Mouse (Mus musculus): ENCODE results near the gene Bola2. TPM values are rescaled to one million over a fixed set of nuclear protein-coding genes. Genes with fewer than 3 reads are reported as not detected.
"Not testable (repeated sequence)": the region's sequence is repeated elsewhere in the genome, so short reads cannot be mapped to it uniquely, and the experiment has no call there.

Gene Bola2
- polyA plus RNA-seq, 1 experiment from 2014 or later: 130 TPM

DNA sequence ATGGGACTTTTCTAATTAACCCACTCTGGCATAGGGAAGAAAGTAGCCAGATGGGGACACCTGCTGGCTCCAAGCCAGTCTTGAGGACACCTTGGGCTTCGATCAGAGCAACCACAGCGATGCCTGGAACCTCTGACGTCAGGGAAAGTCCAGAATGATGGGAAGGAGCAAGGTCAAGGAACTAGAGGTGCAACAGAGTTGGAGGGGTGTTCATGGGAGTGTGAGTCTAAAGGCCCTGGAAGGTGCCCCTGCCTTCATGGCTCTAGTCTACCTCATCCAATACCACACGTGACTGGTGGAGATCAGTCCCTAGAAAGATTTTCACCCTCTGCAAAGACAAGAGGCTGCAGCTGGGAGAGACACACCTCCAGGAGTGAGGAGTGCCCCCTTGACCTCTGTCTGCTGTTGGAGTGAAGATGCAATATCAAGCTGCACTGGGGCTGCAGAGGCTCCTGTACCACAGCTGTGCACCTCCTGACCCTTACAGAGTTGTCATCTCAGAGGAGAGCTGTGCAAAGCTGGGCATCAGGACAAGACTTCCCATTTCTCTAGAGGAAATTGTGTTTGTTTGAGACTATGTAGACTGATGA lies 18.5 kb upstream of the Bola2 start:
- WGBS: 81% methylated on average over 4 of the region's 4 CpGs
- H3K27ac ChIP-seq (replicated peaks; ENCODE audit: low read depth, low read length): no peak overlapping the region
- no peak for ATAC-seq (ENCODE audit: low read depth)

DNA sequence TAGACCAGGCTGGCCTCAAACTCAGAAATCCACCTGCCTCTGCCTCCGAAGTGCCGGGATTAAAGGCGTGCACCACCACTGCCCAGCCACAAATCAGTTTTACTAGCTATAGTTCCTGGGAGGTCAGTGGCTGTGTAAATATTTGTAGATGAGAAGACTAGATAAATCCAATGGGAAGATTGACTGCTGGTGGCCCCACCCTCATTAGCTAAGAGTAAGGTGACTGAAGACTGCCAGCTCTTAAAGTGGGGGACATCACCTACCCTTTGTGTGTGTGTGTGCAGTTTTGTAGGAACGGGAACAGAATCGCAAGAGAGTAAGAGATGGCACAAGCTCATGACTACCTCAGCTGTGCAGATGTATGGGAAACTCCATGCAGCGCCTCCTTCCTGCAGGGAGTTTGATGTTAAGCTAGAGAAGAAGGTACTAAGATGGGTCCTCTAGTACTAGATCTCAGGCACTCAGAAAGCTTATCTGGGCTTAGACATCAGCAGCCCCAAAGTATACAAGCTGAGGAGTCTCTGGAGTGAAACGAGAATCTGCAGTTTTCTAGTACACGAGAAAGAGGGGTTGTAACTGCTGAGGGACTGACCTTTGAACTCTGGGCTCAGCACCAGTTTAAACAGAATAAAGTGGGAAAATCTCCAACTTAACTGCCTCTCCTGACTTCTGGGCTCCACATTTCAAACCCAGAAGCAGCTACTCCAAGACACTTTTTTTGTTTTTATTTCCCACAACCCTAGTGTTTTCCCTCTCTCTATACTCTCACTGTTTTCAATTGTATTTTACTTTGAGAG lies 16.5 kb upstream of the Bola2 start:
- no peaks in the 10 kb centered on the region for H3K9me3 ChIP-seq (ENCODE audit: control insufficient read depth, low read length)
- H3K4me2 ChIP-seq (ENCODE audit: low read depth, low read length): no peak overlapping the region
- H3K27ac ChIP-seq (replicated peaks; ENCODE audit: low read depth, low read length): no peak overlapping the region
- no peaks in the 10 kb centered on the region for H3K27me3 ChIP-seq (replicated peaks; ENCODE audit: control insufficient read depth, insufficient read depth, low read length)
- no peak overlapping the region for H3K4me3 ChIP-seq (ENCODE audit: low read depth, low read length)
- ATAC-seq (ENCODE audit: low read depth) (no peak), DNase-seq (ENCODE audit: low spot score) (no peak)
- 0 out of 2 replicates have a peak, but pooled peaks cover 6% of the 10 kb centered on the region for H3K36me3 ChIP-seq (ENCODE audit: control insufficient read depth, insufficient read depth, low read length)
- no peaks in the 10 kb centered on the region for H3K4me1 ChIP-seq (ENCODE audit: control insufficient read depth, insufficient read depth, low read length)
- no peak overlapping the region for H3K9ac ChIP-seq (ENCODE audit: low read depth, low read length)
- 82% methylated on average over 8 of the region's 8 CpGs for WGBS

More for the DNA sequence above, 18.5 kb upstream of the Bola2 start:
- Histone ChIP-seq H3K9me3 (ENCODE audit: control insufficient read depth, low read length) (no peaks in the 10 kb centered on the region), H3K27me3 (replicated peaks; ENCODE audit: control insufficient read depth, insufficient read depth, low read length) (no peaks in the 10 kb centered on the region), H3K36me3 (ENCODE audit: control insufficient read depth, insufficient read depth, low read length) (0 out of 2 replicates have a peak, but pooled peaks cover 20% of the 10 kb centered on the region), H3K9ac (ENCODE audit: low read depth, low read length) (no peak overlapping the region), H3K4me2 (ENCODE audit: low read depth, low read length) (no peak overlapping the region), H3K4me1 (ENCODE audit: control insufficient read depth, insufficient read depth, low read length) (no peaks in the 10 kb centered on the region), H3K4me3 (ENCODE audit: low read depth, low read length) (no peak overlapping the region)
- DNase-seq (ENCODE audit: low spot score): no peak

DNA sequence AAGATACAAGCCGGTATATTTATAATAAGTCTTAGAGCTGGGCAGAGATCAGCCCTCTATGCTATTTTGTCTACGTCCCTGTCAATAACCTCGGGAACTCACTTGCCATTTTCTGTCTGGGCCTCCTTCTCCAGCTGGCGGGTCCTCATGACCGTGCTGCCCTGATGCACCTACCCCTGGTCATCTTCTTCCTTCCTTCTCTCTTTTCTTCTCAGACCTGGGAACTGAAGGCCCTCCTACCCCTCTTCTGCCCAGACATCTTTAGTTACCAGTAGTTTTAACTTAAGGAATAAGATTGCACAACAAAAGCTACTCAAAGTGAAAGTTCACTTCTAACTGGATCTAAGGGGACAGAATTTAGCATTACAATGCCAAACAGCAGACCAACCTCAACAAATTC lies 15.5 kb upstream of the Bola2 start:
- Histone ChIP-seq H3K4me2 (ENCODE audit: low read depth, low read length) (no peak overlapping the region), H3K4me3 (ENCODE audit: low read depth, low read length) (no peak overlapping the region), H3K9ac (ENCODE audit: low read depth, low read length) (no peak overlapping the region), H3K27ac (replicated peaks; ENCODE audit: low read depth, low read length) (no peak overlapping the region), H3K9me3 (ENCODE audit: control insufficient read depth, low read length) (no peaks in the 10 kb centered on the region), H3K4me1 (ENCODE audit: control insufficient read depth, insufficient read depth, low read length) (no peaks in the 10 kb centered on the region), H3K36me3 (ENCODE audit: control insufficient read depth, insufficient read depth, low read length) (0 out of 2 replicates have a peak, but pooled peaks cover 6% of the 10 kb centered on the region), H3K27me3 (replicated peaks; ENCODE audit: control insufficient read depth, insufficient read depth, low read length) (no peaks in the 10 kb centered on the region)
- ATAC-seq (ENCODE audit: low read depth): no peak
- no peak for DNase-seq (ENCODE audit: low spot score)
- WGBS: 88% methylated on average over 5 of the region's 5 CpGs

DNA sequence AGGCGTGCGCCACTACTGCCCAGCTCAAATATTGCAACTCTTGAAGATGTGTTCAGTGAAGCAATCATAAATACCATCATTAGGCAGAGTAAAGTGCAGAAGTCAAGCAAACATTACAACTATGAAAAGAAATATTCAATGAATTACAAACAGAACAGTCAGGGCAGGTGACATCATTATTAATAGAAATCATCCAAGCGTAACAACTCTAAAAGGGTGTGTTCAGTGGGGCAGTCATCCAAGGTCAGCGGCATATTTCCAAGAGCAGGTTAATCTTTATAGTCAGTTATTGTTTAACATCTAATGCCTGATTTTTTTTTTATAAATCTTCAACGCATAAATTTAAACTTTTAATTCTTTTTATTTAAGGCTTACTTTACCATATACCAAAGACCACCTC lies 14.0 kb upstream of the Bola2 start:
- Histone ChIP-seq H3K4me3 (ENCODE audit: low read depth, low read length) (no peak overlapping the region), H3K27ac (replicated peaks; ENCODE audit: low read depth, low read length) (no peak overlapping the region), H3K27me3 (replicated peaks; ENCODE audit: control insufficient read depth, insufficient read depth, low read length) (no peaks in the 10 kb centered on the region), H3K9me3 (ENCODE audit: control insufficient read depth, low read length) (no peaks in the 10 kb centered on the region), H3K9ac (ENCODE audit: low read depth, low read length) (no peak overlapping the region), H3K4me1 (ENCODE audit: control insufficient read depth, insufficient read depth, low read length) (no peaks in the 10 kb centered on the region), H3K4me2 (ENCODE audit: low read depth, low read length) (no peak overlapping the region), H3K36me3 (ENCODE audit: control insufficient read depth, insufficient read depth, low read length) (0 out of 2 replicates have a peak, but pooled peaks cover 6% of the 10 kb centered on the region)
- no peak for DNase-seq (ENCODE audit: low spot score)
- WGBS: 92% methylated on average over 5 of the region's 5 CpGs
- ATAC-seq (ENCODE audit: low read depth): no peak

DNA sequence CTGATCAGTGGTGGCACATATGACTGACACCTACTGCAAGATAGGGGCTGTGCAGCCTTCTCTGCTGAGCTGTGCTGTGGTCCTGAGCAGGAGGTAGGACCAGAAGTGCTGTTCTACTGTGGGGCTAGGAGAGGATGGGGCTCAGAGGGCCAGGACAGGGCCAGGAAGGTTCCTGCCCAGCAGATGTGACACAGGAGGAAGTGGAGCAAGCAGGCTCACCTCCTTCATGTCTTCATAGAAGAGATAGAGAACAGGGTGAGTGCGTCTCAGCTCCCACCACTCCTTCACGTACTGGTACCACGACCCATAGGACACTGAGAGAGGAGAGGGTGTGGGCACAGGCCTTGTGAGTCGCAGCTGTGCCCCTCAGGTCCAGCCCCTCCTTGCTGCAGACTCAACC lies 7.0 kb upstream of the Bola2 start:
- not testable (repeated sequence) for H3K4me3 ChIP-seq (ENCODE audit: low read depth, low read length); ATAC-seq (ENCODE audit: low read depth); H3K27ac ChIP-seq (replicated peaks; ENCODE audit: low read depth, low read length); H3K4me1 ChIP-seq (ENCODE audit: control insufficient read depth, insufficient read depth, low read length); H3K4me2 ChIP-seq (ENCODE audit: low read depth, low read length); H3K9me3 ChIP-seq (ENCODE audit: control insufficient read depth, low read length); H3K9ac ChIP-seq (ENCODE audit: low read depth, low read length); H3K27me3 ChIP-seq (replicated peaks; ENCODE audit: control insufficient read depth, insufficient read depth, low read length); DNase-seq (ENCODE audit: low spot score)
- 64% methylated on average over 4 of the region's 4 CpGs for WGBS
- peaks cover 15% of the 10 kb centered on the region for H3K36me3 ChIP-seq (ENCODE audit: control insufficient read depth, insufficient read depth, low read length)

DNA sequence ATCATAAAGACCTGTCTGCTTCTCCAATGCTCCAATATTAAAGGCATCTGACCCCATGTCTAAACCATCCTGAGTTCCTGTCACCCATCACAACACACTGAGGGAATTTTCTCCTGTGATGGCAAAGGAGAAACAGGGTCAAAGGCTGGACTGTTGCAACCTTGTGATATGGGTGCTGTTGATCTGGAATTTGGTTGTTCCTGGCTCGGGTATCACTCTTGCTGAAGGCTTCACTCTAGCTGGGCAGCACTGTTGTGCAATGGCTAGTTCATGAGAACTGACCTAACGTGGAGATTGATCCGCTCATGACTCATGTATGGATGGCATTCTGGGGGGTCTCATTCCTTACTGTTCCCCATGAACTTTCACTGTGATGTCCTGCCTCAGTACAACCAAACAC lies 6.2 kb upstream of the Bola2 start:
- Histone ChIP-seq H3K36me3 (ENCODE audit: control insufficient read depth, insufficient read depth, low read length) (peaks cover 15% of the 10 kb centered on the region), H3K9me3 (ENCODE audit: control insufficient read depth, low read length) (no peaks in the 10 kb centered on the region), H3K9ac (ENCODE audit: low read depth, low read length) (no peak overlapping the region), H3K4me1 (ENCODE audit: control insufficient read depth, insufficient read depth, low read length) (no peaks in the 10 kb centered on the region), H3K27ac (replicated peaks; ENCODE audit: low read depth, low read length) (no peak overlapping the region), H3K4me2 (ENCODE audit: low read depth, low read length) (no peak overlapping the region), H3K27me3 (replicated peaks; ENCODE audit: control insufficient read depth, insufficient read depth, low read length) (no peaks in the 10 kb centered on the region), H3K4me3 (ENCODE audit: low read depth, low read length) (no peak overlapping the region)
- DNase-seq (ENCODE audit: low spot score): no peak
- ATAC-seq (ENCODE audit: low read depth): no peak
- 68% methylated on average over 3 of the region's 3 CpGs for WGBS

DNA sequence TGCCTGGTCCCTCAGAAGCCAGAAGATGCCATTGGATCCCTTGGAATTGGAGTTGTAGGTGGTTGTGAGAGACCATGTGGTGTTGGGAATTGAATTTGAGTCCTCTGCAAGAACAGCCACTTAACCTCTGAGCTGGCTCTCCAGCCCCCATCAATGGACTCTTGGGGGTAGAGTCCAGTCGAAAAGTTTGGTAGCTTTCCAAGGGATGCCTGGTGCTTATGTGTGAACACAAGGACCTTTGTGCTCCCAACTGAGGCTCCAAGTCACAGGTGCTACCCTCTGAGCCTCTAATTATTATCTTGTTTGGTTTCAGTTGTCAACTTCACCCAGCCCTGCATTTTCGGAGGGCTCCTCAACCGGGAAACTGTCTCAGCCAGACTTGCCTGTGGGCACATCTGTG lies 4.5 kb upstream of the Bola2 start:
- Histone ChIP-seq H3K4me1 (ENCODE audit: control insufficient read depth, insufficient read depth, low read length) (no peaks in the 10 kb centered on the region), H3K4me2 (ENCODE audit: low read depth, low read length) (no peak overlapping the region), H3K27me3 (replicated peaks; ENCODE audit: control insufficient read depth, insufficient read depth, low read length) (no peaks in the 10 kb centered on the region), H3K4me3 (ENCODE audit: low read depth, low read length) (no peak overlapping the region), H3K9me3 (ENCODE audit: control insufficient read depth, low read length) (no peaks in the 10 kb centered on the region), H3K9ac (ENCODE audit: low read depth, low read length) (no peak overlapping the region), H3K27ac (replicated peaks; ENCODE audit: low read depth, low read length) (no peak overlapping the region), H3K36me3 (ENCODE audit: control insufficient read depth, insufficient read depth, low read length) (peaks cover 15% of the 10 kb centered on the region)
- WGBS: 77% methylated on average over 3 of the region's 3 CpGs
- no peak for DNase-seq (ENCODE audit: low spot score)
- no peak for ATAC-seq (ENCODE audit: low read depth)

DNA sequence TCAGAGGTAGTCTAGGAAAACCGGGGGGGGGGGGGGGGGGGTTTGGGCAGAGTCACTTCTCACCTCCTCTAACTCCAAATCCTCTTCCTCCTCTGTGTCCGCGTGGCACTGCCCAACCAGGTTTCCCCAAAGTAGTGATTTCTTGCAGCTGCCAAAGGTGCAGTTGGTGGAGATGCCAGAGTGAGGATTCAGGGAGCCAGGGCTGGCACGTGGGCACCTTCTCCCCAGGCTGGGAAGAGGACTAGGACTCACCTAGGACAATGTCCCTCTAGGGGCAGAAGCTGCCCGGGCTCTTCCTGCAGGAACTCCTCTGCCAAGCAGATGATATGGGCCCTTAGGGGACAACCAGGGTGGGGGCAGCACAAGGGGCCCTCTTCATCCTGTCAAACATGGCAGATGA lies 3.5 kb upstream of the Bola2 start:
- 0 out of 2 replicates have a peak, but pooled peaks cover 3% of the 10 kb centered on the region for H3K4me1 ChIP-seq (ENCODE audit: control insufficient read depth, insufficient read depth, low read length)
- no peak for ATAC-seq (ENCODE audit: low read depth)
- DNase-seq (ENCODE audit: low spot score): no peak
- H3K9me3 ChIP-seq (ENCODE audit: control insufficient read depth, low read length): no peaks in the 10 kb centered on the region
- H3K36me3 ChIP-seq (ENCODE audit: control insufficient read depth, insufficient read depth, low read length): peaks cover 15% of the 10 kb centered on the region
- 79% methylated on average over 5 of the region's 5 CpGs for WGBS
- no peak overlapping the region for H3K9ac ChIP-seq (ENCODE audit: low read depth, low read length)
- no peak overlapping the region for H3K4me3 ChIP-seq (ENCODE audit: low read depth, low read length)
- H3K4me2 ChIP-seq (ENCODE audit: low read depth, low read length): no peak overlapping the region
- H3K27me3 ChIP-seq (replicated peaks; ENCODE audit: control insufficient read depth, insufficient read depth, low read length): no peaks in the 10 kb centered on the region
- no peak overlapping the region for H3K27ac ChIP-seq (replicated peaks; ENCODE audit: low read depth, low read length)

DNA sequence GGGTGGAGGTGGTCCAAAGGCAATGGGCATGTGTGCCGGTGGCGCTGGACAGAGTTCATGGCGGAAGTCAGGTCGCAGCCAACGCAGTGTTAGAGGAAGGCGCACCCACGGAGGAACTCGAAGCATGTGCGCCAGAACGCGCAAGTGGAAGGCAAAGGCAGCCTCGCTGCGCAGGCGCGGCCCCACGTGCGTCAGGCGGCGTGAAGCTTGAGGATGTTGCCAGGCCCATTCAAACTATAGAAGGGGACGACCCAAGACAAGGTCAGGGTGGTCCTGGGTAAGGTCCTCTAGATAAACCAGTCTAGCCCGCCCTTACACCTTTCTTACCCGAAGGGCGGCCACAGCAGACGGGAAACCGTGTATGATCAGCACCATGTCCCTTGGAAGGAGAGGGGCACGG lies 2.8 kb upstream of the Bola2 start:
- WGBS: 95% methylated on average over 26 of the region's 26 CpGs
- DNase-seq (ENCODE audit: low spot score) (no peak), ATAC-seq (ENCODE audit: low read depth) (no peak)
- Histone ChIP-seq H3K27ac (replicated peaks; ENCODE audit: low read depth, low read length) (no peak overlapping the region), H3K9me3 (ENCODE audit: control insufficient read depth, low read length) (no peaks in the 10 kb centered on the region), H3K9ac (ENCODE audit: low read depth, low read length) (no peak overlapping the region), H3K27me3 (replicated peaks; ENCODE audit: control insufficient read depth, insufficient read depth, low read length) (no peaks in the 10 kb centered on the region), H3K4me3 (ENCODE audit: low read depth, low read length) (no peak overlapping the region), H3K4me2 (ENCODE audit: low read depth, low read length) (no peak overlapping the region), H3K36me3 (ENCODE audit: control insufficient read depth, insufficient read depth, low read length) (peaks cover 15% of the 10 kb centered on the region), H3K4me1 (ENCODE audit: control insufficient read depth, insufficient read depth, low read length) (0 out of 2 replicates have a peak, but pooled peaks cover 5% of the 10 kb centered on the region)
